Mouse (Mus musculus): ENCODE measurements around the gene Mycl.
A peak's percentile ranks its signal among the peaks of the same experiment; 100 is the strongest.

The Mycl gene

GRCm38 (mm10) chr4:122995404-122996220 is at the start of gene Mycl:
TSS of gene Mycl (plus strand) at chr4:122995652.
- DNase-seq (ENCODE audit: low read depth, low spot score), result peak; percentile 90

GRCm38 (mm10) chr4:122947223-122947622 is 48.2 kb upstream of the Mycl start:
- DNase-seq (ENCODE audit: low read depth, low spot score), result no peak

- no peak for DNase-seq (ENCODE audit: low read depth, low spot score)
Measured at GRCm38 (mm10) chr4:122949096-122949495, 46.4 kb upstream of the Mycl start.

- no peak for DNase-seq (ENCODE audit: low read depth, low spot score)
Measured at GRCm38 (mm10) chr4:122954680-122955411, 40.6 kb upstream of the Mycl start.

- DNase-seq (ENCODE audit: low read depth, low spot score), result peak; percentile 92
Measured at GRCm38 (mm10) chr4:122955412-122956136, 39.9 kb upstream of the Mycl start.

- no peak for DNase-seq (ENCODE audit: low read depth, low spot score)
Measured at GRCm38 (mm10) chr4:122956301-122956700, 39.2 kb upstream of the Mycl start.

- no peak for DNase-seq (ENCODE audit: low read depth, low spot score)
Measured at GRCm38 (mm10) chr4:122958491-122959031, 36.9 kb upstream of the Mycl start.

GRCm38 (mm10) chr4:122959816-122960215 is 35.6 kb upstream of the Mycl start:
- no peak for DNase-seq (ENCODE audit: low read depth, low spot score)

GRCm38 (mm10) chr4:122960321-122961099 is 34.9 kb upstream of the Mycl start:
- peak; percentile 69 for DNase-seq (ENCODE audit: low read depth, low spot score)

- DNase-seq (ENCODE audit: low read depth, low spot score), result peak; percentile 82
Measured at GRCm38 (mm10) chr4:122961100-122961567, 34.3 kb upstream of the Mycl start, which contains the start of gene Mfsd2a. TSS of gene Mfsd2a (minus strand) at chr4:122961188.

- no peak for DNase-seq (ENCODE audit: low read depth, low spot score)
Measured at GRCm38 (mm10) chr4:122961589-122961988, 33.9 kb upstream of the Mycl start.

- DNase-seq (ENCODE audit: low read depth, low spot score), result no peak
Measured at GRCm38 (mm10) chr4:122962751-122963150, 32.7 kb upstream of the Mycl start.

GRCm38 (mm10) chr4:122968106-122968505 is 27.3 kb upstream of the Mycl start:
- DNase-seq (ENCODE audit: low read depth, low spot score), result no peak

GRCm38 (mm10) chr4:122971191-122971590 is 24.3 kb upstream of the Mycl start:
- no peak for DNase-seq (ENCODE audit: low read depth, low spot score)

GRCm38 (mm10) chr4:122971646-122972045 is 23.8 kb upstream of the Mycl start:
- no peak for DNase-seq (ENCODE audit: low read depth, low spot score)

GRCm38 (mm10) chr4:122972056-122972455 is 23.4 kb upstream of the Mycl start:
- DNase-seq (ENCODE audit: low read depth, low spot score), result no peak

- DNase-seq (ENCODE audit: low read depth, low spot score), result no peak
Measured at GRCm38 (mm10) chr4:122974976-122975520, 20.4 kb upstream of the Mycl start.

GRCm38 (mm10) chr4:122976885-122977284 is 18.6 kb upstream of the Mycl start:
- DNase-seq (ENCODE audit: low read depth, low spot score), result no peak

GRCm38 (mm10) chr4:122978850-122979249 is 16.6 kb upstream of the Mycl start:
- DNase-seq (ENCODE audit: low read depth, low spot score), result no peak

- DNase-seq (ENCODE audit: low read depth, low spot score), result no peak
Measured at GRCm38 (mm10) chr4:122979826-122980225, 15.6 kb upstream of the Mycl start.

- no peak for DNase-seq (ENCODE audit: low read depth, low spot score)
Measured at GRCm38 (mm10) chr4:122980684-122981083, 14.8 kb upstream of the Mycl start.
